Mouse (Mus musculus): ENCODE data around the gene Mars. TPM values are rescaled to one million over a fixed set of nuclear protein-coding genes. Genes with fewer than 3 reads are reported as not detected.
A peak's percentile ranks its signal among the peaks of the same experiment; 100 is the strongest.

Mars gene
- total and polyA plus RNA-seq, 3 experiments: 102 to 109 (median 104) TPM

- DNase-seq (ENCODE audit: low spot score): no peak
- peaks cover 31% of the 10 kb centered on the region for H3K4me1 ChIP-seq (ENCODE audit: insufficient read depth, low read depth, low read length)
- H3K9me3 ChIP-seq (replicated peaks): no peaks in the 10 kb centered on the region
- H3K27me3 ChIP-seq (ENCODE audit: insufficient read depth, low read length): no peaks in the 10 kb centered on the region
- H3K4me3 ChIP-seq (ENCODE audit: low read depth, low read length): no peak overlapping the region
- TF ChIP-seq GATA1 (IDR thresholded peaks at IDR 0.05; ENCODE audit: borderline replicate concordance, low read length) (no peak), POLR2AphosphoS5 (IDR thresholded peaks at IDR 0.05; ENCODE audit: insufficient replicate concordance, low read depth, low read length) (no peak), CTCF (IDR thresholded peaks at IDR 0.05; ENCODE audit: low read depth, low read length) (no peak), TAL1 (conservative IDR thresholded peaks at IDR 0.05; ENCODE audit: low read depth, low read length) (no peak), GATA2 (IDR thresholded peaks at IDR 0.05; ENCODE audit: borderline replicate concordance, low read depth, low read length) (no peak)
- peaks cover 99% of the 10 kb centered on the region for H3K36me3 ChIP-seq (replicated peaks)
- no peak for ATAC-seq (ENCODE audit: extremely low read depth, insufficient number of reproducible peaks, low FRiP score, poor library complexity, severe bottlenecking)
These were observed 37.1 kb downstream of the Mars start for GRCm38 (mm10) chr10:127274261-127275022.

- Histone ChIP-seq H3K4me1 (ENCODE audit: insufficient read depth, low read depth, low read length) (peaks cover 45% of the 10 kb centered on the region), H3K9me3 (replicated peaks) (no peaks in the 10 kb centered on the region), H3K36me3 (replicated peaks) (peaks cover 95% of the 10 kb centered on the region), H3K4me3 (ENCODE audit: low read depth, low read length) (no peak overlapping the region), H3K27me3 (ENCODE audit: insufficient read depth, low read length) (no peaks in the 10 kb centered on the region)
- no peak for TF ChIP-seq GATA2 (IDR thresholded peaks at IDR 0.05; ENCODE audit: borderline replicate concordance, low read depth, low read length)
- no peak for TF ChIP-seq TAL1 (conservative IDR thresholded peaks at IDR 0.05; ENCODE audit: low read depth, low read length)
- TF ChIP-seq CTCF (IDR thresholded peaks at IDR 0.05; ENCODE audit: low read depth, low read length): no peak
- no peak for ATAC-seq (ENCODE audit: extremely low read depth, insufficient number of reproducible peaks, low FRiP score, poor library complexity, severe bottlenecking)
- DNase-seq (ENCODE audit: low spot score): no peak
These were observed 39.2 kb downstream of the Mars start for GRCm38 (mm10) chr10:127272371-127272770.

GRCm38 (mm10) chr10:127269884-127270283, 41.7 kb downstream of the Mars start:
- no peak for TF ChIP-seq GATA2 (IDR thresholded peaks at IDR 0.05; ENCODE audit: borderline replicate concordance, low read depth, low read length)
- no peak for TF ChIP-seq POLR2AphosphoS5 (IDR thresholded peaks at IDR 0.05; ENCODE audit: insufficient replicate concordance, low read depth, low read length)
- TF ChIP-seq TAL1 (conservative IDR thresholded peaks at IDR 0.05; ENCODE audit: low read depth, low read length): no peak
- TF ChIP-seq CTCF (IDR thresholded peaks at IDR 0.05; ENCODE audit: low read depth, low read length): no peak
- TF ChIP-seq GATA1 (IDR thresholded peaks at IDR 0.05; ENCODE audit: borderline replicate concordance, low read length): no peak
- ATAC-seq (ENCODE audit: extremely low read depth, insufficient number of reproducible peaks, low FRiP score, poor library complexity, severe bottlenecking) (no peak), DNase-seq (ENCODE audit: low spot score) (no peak)
- H3K4me3 ChIP-seq (ENCODE audit: low read depth, low read length): no peak overlapping the region
- H3K36me3 ChIP-seq (replicated peaks): peaks cover 73% of the 10 kb centered on the region
- H3K4me1 ChIP-seq (ENCODE audit: insufficient read depth, low read depth, low read length): peaks cover 54% of the 10 kb centered on the region
- no peaks in the 10 kb centered on the region for H3K9me3 ChIP-seq (replicated peaks)
- H3K27me3 ChIP-seq (ENCODE audit: insufficient read depth, low read length): no peaks in the 10 kb centered on the region

- peaks cover 55% of the 10 kb centered on the region for H3K4me1 ChIP-seq (ENCODE audit: insufficient read depth, low read depth, low read length)
- H3K36me3 ChIP-seq (replicated peaks): peaks cover 64% of the 10 kb centered on the region
- peak overlapping the region; percentile 39; the same call in 1 of the 2 replicates for H3K4me3 ChIP-seq (ENCODE audit: low read depth, low read length)
These were observed 42.5 kb downstream of the Mars start for GRCm38 (mm10) chr10:127269036-127269435.

GRCm38 (mm10) chr10:127268401-127268800, 43.2 kb downstream of the Mars start:
- peaks cover 54% of the 10 kb centered on the region for H3K4me1 ChIP-seq (ENCODE audit: insufficient read depth, low read depth, low read length)
- peaks cover 7% of the 10 kb centered on the region; the same call in 1 of the 2 replicates for H3K27me3 ChIP-seq (ENCODE audit: insufficient read depth, low read length)
- peak overlapping the region; percentile 31; the same call in 1 of the 2 replicates for H3K4me3 ChIP-seq (ENCODE audit: low read depth, low read length)
- no peaks in the 10 kb centered on the region for H3K9me3 ChIP-seq (replicated peaks)
- ATAC-seq (ENCODE audit: extremely low read depth, insufficient number of reproducible peaks, low FRiP score, poor library complexity, severe bottlenecking) (no peak), DNase-seq (ENCODE audit: low spot score) (no peak)
- peaks cover 58% of the 10 kb centered on the region for H3K36me3 ChIP-seq (replicated peaks)
- TF ChIP-seq POLR2AphosphoS5 (IDR thresholded peaks at IDR 0.05; ENCODE audit: insufficient replicate concordance, low read depth, low read length) (no peak), TAL1 (conservative IDR thresholded peaks at IDR 0.05; ENCODE audit: low read depth, low read length) (no peak), GATA1 (IDR thresholded peaks at IDR 0.05; ENCODE audit: borderline replicate concordance, low read length) (no peak), CTCF (IDR thresholded peaks at IDR 0.05; ENCODE audit: low read depth, low read length) (no peak), GATA2 (IDR thresholded peaks at IDR 0.05; ENCODE audit: borderline replicate concordance, low read depth, low read length) (no peak)

More at GRCm38 (mm10) chr10:127269036-127269435, 42.5 kb downstream of the Mars start:
- Histone ChIP-seq H3K27me3 (ENCODE audit: insufficient read depth, low read length) (peaks cover 4% of the 10 kb centered on the region; the same call in 1 of the 2 replicates), H3K9me3 (replicated peaks) (no peaks in the 10 kb centered on the region)
- TF ChIP-seq POLR2AphosphoS5 (IDR thresholded peaks at IDR 0.05; ENCODE audit: insufficient replicate concordance, low read depth, low read length) (no peak), GATA2 (IDR thresholded peaks at IDR 0.05; ENCODE audit: borderline replicate concordance, low read depth, low read length) (no peak), CTCF (IDR thresholded peaks at IDR 0.05; ENCODE audit: low read depth, low read length) (no peak), TAL1 (conservative IDR thresholded peaks at IDR 0.05; ENCODE audit: low read depth, low read length) (no peak), GATA1 (IDR thresholded peaks at IDR 0.05; ENCODE audit: borderline replicate concordance, low read length) (no peak)
- ATAC-seq (ENCODE audit: extremely low read depth, insufficient number of reproducible peaks, low FRiP score, poor library complexity, severe bottlenecking) (no peak), DNase-seq (ENCODE audit: low spot score) (no peak)

GRCm38 (mm10) chr10:127267318-127267717, 44.3 kb downstream of the Mars start:
- H3K4me3 ChIP-seq (ENCODE audit: low read depth, low read length): peak overlapping the region; percentile 83
- peaks cover 47% of the 10 kb centered on the region for H3K36me3 ChIP-seq (replicated peaks)
- H3K9me3 ChIP-seq (replicated peaks): no peaks in the 10 kb centered on the region
- H3K4me1 ChIP-seq (ENCODE audit: insufficient read depth, low read depth, low read length): peaks cover 61% of the 10 kb centered on the region
- TF ChIP-seq GATA2 (IDR thresholded peaks at IDR 0.05; ENCODE audit: borderline replicate concordance, low read depth, low read length): no peak
- TF ChIP-seq CTCF (IDR thresholded peaks at IDR 0.05; ENCODE audit: low read depth, low read length): no peak
- no peak for TF ChIP-seq GATA1 (IDR thresholded peaks at IDR 0.05; ENCODE audit: borderline replicate concordance, low read length)
- no peak for TF ChIP-seq TAL1 (conservative IDR thresholded peaks at IDR 0.05; ENCODE audit: low read depth, low read length)
- H3K27me3 ChIP-seq (ENCODE audit: insufficient read depth, low read length): peaks cover 16% of the 10 kb centered on the region
- ATAC-seq (ENCODE audit: extremely low read depth, insufficient number of reproducible peaks, low FRiP score, poor library complexity, severe bottlenecking) (no peak), DNase-seq (ENCODE audit: low spot score) (no peak)

Measured in G1E (cell line).